Mouse (Mus musculus) forebrain, embryonic 16.5 days (tissue): ENCODE measurements around the gene Wipf1. TPM values are rescaled to one million over a fixed set of nuclear protein-coding genes. Genes with fewer than 3 reads are reported as not detected.

Experiments used
- ATAC-seq: fragments of 200-750 bp; cut with Nextera tagmentation; 2 replicates; pipeline ENCODE4 v1.8.0; 2017; ENCODE audit warnings: mild to moderate bottlenecking, moderate library complexity
- H3K27ac ChIP-seq: fragments of 300-500 bp; sonication (generic); 2 replicates; pipeline ENCODE4 v1.5.1; 2014; ENCODE audit warnings: low read length, control low read depth
- H3K27me3 ChIP-seq: fragments of 300-500 bp; sonication (generic); replicated peaks from 2 replicates; pipeline ENCODE4 v1.6.1; 2014; ENCODE audit warnings: low read length; ENCODE audit not compliant: control insufficient read depth, insufficient read depth
- H3K36me3 ChIP-seq: fragments of 300-500 bp; sonication (generic); 2 replicates; pipeline ENCODE4 v1.6.1; 2014; ENCODE audit not compliant: control insufficient read depth, insufficient read depth
- H3K4me1 ChIP-seq: fragments of 300-500 bp; sonication (generic); replicated peaks from 2 replicates; pipeline ENCODE4 v1.6.1; 2014; ENCODE audit warnings: low read length; ENCODE audit not compliant: control insufficient read depth, insufficient read depth
- H3K4me2 ChIP-seq: fragments of 300-500 bp; sonication (generic); 2 replicates; pipeline ENCODE4 v1.6.1; 2014; ENCODE audit warnings: mild to moderate bottlenecking, low read length, control low read depth
- H3K4me3 ChIP-seq: fragments of 300-500 bp; sonication (generic); replicated peaks from 2 replicates; pipeline ENCODE4 v1.5.1; 2014; ENCODE audit warnings: mild to moderate bottlenecking, low read length, control low read depth
- H3K9ac ChIP-seq: fragments of 300-500 bp; sonication (generic); replicated peaks from 2 replicates; pipeline ENCODE4 v1.6.1; 2014; ENCODE audit warnings: low read depth, low read length, control low read depth
- H3K9me3 ChIP-seq: fragments of 300-500 bp; sonication (generic); 2 replicates; pipeline ENCODE4 v1.6.1; 2016; ENCODE audit warnings: low read length; ENCODE audit not compliant: control insufficient read depth
- WGBS: fragments of 180-500 bp; shearing (Covaris S2); extraction: QIAGEN DNeasy Blood & Tissue Kit; methylation state at CpG from one replicate; pipeline ENCODE4 v1.1.7; 2014; 5-methylcytosine and 5-hydroxymethylcytosine counted together
- polyA plus RNA-seq: library from polyadenylated mRNA; unstranded; fragments of >200 nt; fragmentation: Nextera tagmentation; extraction: Ambion mirVana; gene quantifications from 2 replicates; pipeline ENCODE4 v1.2.1, GENCODE M21; 2015

Wipf1 gene
- polyA plus RNA-seq, 1 experiment from 2014 or later, result 1.8 TPM

- Histone ChIP-seq H3K9me3 (no peaks in the 10 kb centered on the region), H3K4me2 (no peak overlapping the region), H3K27ac (no peak overlapping the region), H3K36me3 (no peaks in the 10 kb centered on the region), H3K4me1 (no peaks in the 10 kb centered on the region), H3K4me3 (no peak overlapping the region), H3K9ac (no peak overlapping the region), H3K27me3 (no peaks in the 10 kb centered on the region)
- ATAC-seq, result no peak
- 82% methylated on average over 15 of the region's 15 CpGs for WGBS
These were observed 126.0 kb downstream of the Wipf1 start for GRCm38 (mm10) chr2:73403385-73404013.

GRCm38 (mm10) chr2:73401689-73402088 lies 127.8 kb downstream of the Wipf1 start:
- H3K4me3 ChIP-seq, result no peak overlapping the region
- 76% methylated on average over 1 of the region's 1 CpGs for WGBS
- no peaks in the 10 kb centered on the region for H3K4me1 ChIP-seq
- no peak overlapping the region for H3K27ac ChIP-seq
- no peaks in the 10 kb centered on the region for H3K27me3 ChIP-seq
- no peaks in the 10 kb centered on the region for H3K36me3 ChIP-seq
- no peak for ATAC-seq
- H3K9ac ChIP-seq, result no peak overlapping the region
- H3K4me2 ChIP-seq, result no peak overlapping the region
- no peaks in the 10 kb centered on the region for H3K9me3 ChIP-seq

- no peak for ATAC-seq
- Histone ChIP-seq H3K4me1 (no peaks in the 10 kb centered on the region), H3K9me3 (no peaks in the 10 kb centered on the region), H3K4me2 (no peak overlapping the region), H3K27me3 (no peaks in the 10 kb centered on the region), H3K36me3 (no peaks in the 10 kb centered on the region), H3K27ac (no peak overlapping the region), H3K4me3 (no peak overlapping the region), H3K9ac (no peak overlapping the region)
- WGBS, result 95% methylated on average over 2 of the region's 2 CpGs
These were observed 132.1 kb downstream of the Wipf1 start for GRCm38 (mm10) chr2:73397476-73397875.

- no peak overlapping the region for H3K4me3 ChIP-seq
- no peak overlapping the region for H3K4me2 ChIP-seq
- WGBS, result 88% methylated on average over 3 of the region's 3 CpGs
- H3K9me3 ChIP-seq, result no peaks in the 10 kb centered on the region
- no peaks in the 10 kb centered on the region for H3K4me1 ChIP-seq
- ATAC-seq, result no peak
- H3K9ac ChIP-seq, result no peak overlapping the region
- H3K27me3 ChIP-seq, result no peaks in the 10 kb centered on the region
- H3K27ac ChIP-seq, result no peak overlapping the region
- no peaks in the 10 kb centered on the region for H3K36me3 ChIP-seq
These were observed 132.7 kb downstream of the Wipf1 start for GRCm38 (mm10) chr2:73396828-73397325.

GRCm38 (mm10) chr2:73395516-73395915 lies 134.0 kb downstream of the Wipf1 start:
- Histone ChIP-seq H3K9ac (no peak overlapping the region), H3K4me2 (no peak overlapping the region), H3K27ac (no peak overlapping the region), H3K4me1 (no peaks in the 10 kb centered on the region), H3K36me3 (no peaks in the 10 kb centered on the region), H3K9me3 (no peaks in the 10 kb centered on the region), H3K4me3 (no peak overlapping the region), H3K27me3 (no peaks in the 10 kb centered on the region)
- 89% methylated on average over 8 of the region's 8 CpGs for WGBS
- no peak for ATAC-seq

GRCm38 (mm10) chr2:73394476-73394875 lies 135.1 kb downstream of the Wipf1 start:
- ATAC-seq, result no peak
- WGBS, result 93% methylated on average over 3 of the region's 3 CpGs

GRCm38 (mm10) chr2:73392772-73393171 lies 136.8 kb downstream of the Wipf1 start:
- ATAC-seq, result no peak
- no peaks in the 10 kb centered on the region for H3K36me3 ChIP-seq
- H3K27ac ChIP-seq, result no peak overlapping the region
- H3K4me2 ChIP-seq, result no peak overlapping the region
- no peak overlapping the region for H3K4me3 ChIP-seq
- WGBS, result 83% methylated on average over 2 of the region's 2 CpGs
- no peaks in the 10 kb centered on the region for H3K27me3 ChIP-seq
- no peaks in the 10 kb centered on the region for H3K9me3 ChIP-seq
- H3K4me1 ChIP-seq, result no peaks in the 10 kb centered on the region
- H3K9ac ChIP-seq, result no peak overlapping the region

More at GRCm38 (mm10) chr2:73394476-73394875, 135.1 kb downstream of the Wipf1 start:
- no peaks in the 10 kb centered on the region for H3K36me3 ChIP-seq
- H3K4me2 ChIP-seq, result no peak overlapping the region
- no peaks in the 10 kb centered on the region for H3K27me3 ChIP-seq
- no peak overlapping the region for H3K4me3 ChIP-seq
- H3K9me3 ChIP-seq, result no peaks in the 10 kb centered on the region
- H3K9ac ChIP-seq, result no peak overlapping the region
- H3K4me1 ChIP-seq, result no peaks in the 10 kb centered on the region
- no peak overlapping the region for H3K27ac ChIP-seq

- H3K4me1 ChIP-seq, result 0 out of 2 replicates have a peak, but pooled peaks cover 2% of the 10 kb centered on the region
- 90% methylated on average over 3 of the region's 3 CpGs for WGBS
- no peaks in the 10 kb centered on the region for H3K27me3 ChIP-seq
- no peak overlapping the region for H3K4me2 ChIP-seq
- no peak overlapping the region for H3K9ac ChIP-seq
- ATAC-seq, result no peak
- no peak overlapping the region for H3K27ac ChIP-seq
- no peaks in the 10 kb centered on the region for H3K9me3 ChIP-seq
- H3K4me3 ChIP-seq, result no peak overlapping the region
- H3K36me3 ChIP-seq, result no peaks in the 10 kb centered on the region
These were observed 139.6 kb downstream of the Wipf1 start for GRCm38 (mm10) chr2:73389951-73390350.

GRCm38 (mm10) chr2:73387806-73388205 lies 141.7 kb downstream of the Wipf1 start:
- no peaks in the 10 kb centered on the region for H3K9me3 ChIP-seq
- 0 out of 2 replicates have a peak, but pooled peaks cover 2% of the 10 kb centered on the region for H3K4me1 ChIP-seq
- H3K27me3 ChIP-seq, result no peaks in the 10 kb centered on the region
- ATAC-seq, result no peak
- no peak overlapping the region for H3K4me3 ChIP-seq
- WGBS, result 100% methylated on average over 1 of the region's 1 CpGs
- H3K9ac ChIP-seq, result no peak overlapping the region
- no peaks in the 10 kb centered on the region for H3K36me3 ChIP-seq
- no peak overlapping the region for H3K4me2 ChIP-seq
- H3K27ac ChIP-seq, result no peak overlapping the region
